Mouse (Mus musculus): ENCODE results near the gene Ogt. TPM values are rescaled to one million over a fixed set of nuclear protein-coding genes. Genes with fewer than 3 reads are reported as not detected.

Gene Ogt
- 201 TPM for total RNA-seq (2023)

GRCm38 (mm10) chrX:101639741-101640166, at the start of gene Ogt:
Ogt (plus strand) TSS chrX:101640060.

GRCm38 (mm10) chrX:101733828-101734319, 94.0 kb downstream of the Ogt start, which contains the start of gene Cxcr3:
Cxcr3 (minus strand) TSS chrX:101734269.

Other genes with a start within 250 kb of the Ogt start
- 35.8 TPM for gene Zmym3, start 219.2 kb upstream of the Ogt start, total RNA-seq (2023)
- 235 TPM for gene Nono, start 210.7 kb upstream of the Ogt start, total RNA-seq (2023)
- gene Itgb1bp2, start 191.0 kb upstream of the Ogt start, total RNA-seq (2023): 2.4 TPM
- 39.0 TPM for gene Taf1, start 107.3 kb upstream of the Ogt start, total RNA-seq (2023)
- 1.8 TPM for gene Cxcr3, start 94.2 kb downstream of the Ogt start, total RNA-seq (2023)
- gene Gm4779, start 154.4 kb downstream of the Ogt start, total RNA-seq (2023): not detected
- gene 8030474K03Rik, start 154.6 kb downstream of the Ogt start, total RNA-seq (2023): not detected
- 0.61 TPM for gene Nhsl2, start 209.3 kb downstream of the Ogt start, total RNA-seq (2023)

Measured in CD8-positive naive resting alpha-beta T cell, adult 57 days (primary cell).